Mouse (Mus musculus) myocyte (in vitro differentiated cells): Measurements from ENCODE around the gene Hcar2. TPM values are rescaled to one million over a fixed set of nuclear protein-coding genes. Genes with fewer than 3 reads are reported as not detected.

ENCODE experiments used
- H3K27me3 ChIP-seq: one replicate; pipeline ENCODE4 v1.6.1; 2011; ENCODE audit not compliant: control insufficient read depth, insufficient read depth, insufficient read length
- H3K36me3 ChIP-seq: one replicate; pipeline ENCODE4 v1.6.1; 2011; ENCODE audit not compliant: control insufficient read depth, insufficient read depth
- H3K4me2 ChIP-seq: one replicate; pipeline ENCODE4 v1.6.1; 2011; ENCODE audit warnings: low read depth, control low read depth
- H3K4me3 ChIP-seq: one replicate; pipeline ENCODE4 v1.5.1; 2011; ENCODE audit warnings: mild to moderate bottlenecking, control low read depth, moderate library complexity
- H3K79me2 ChIP-seq: one replicate; pipeline ENCODE4 v1.6.1; 2011; ENCODE audit not compliant: control insufficient read depth, insufficient read depth
- H3ac ChIP-seq: one replicate; pipeline ENCODE4 v1.6.1; 2011; ENCODE audit not compliant: control insufficient read depth, insufficient read length
- CEBPB ChIP-seq: IDR thresholded peaks from 2 replicates; pipeline ENCODE4 v1.6.1; 2011; ENCODE audit warnings: mild to moderate bottlenecking, moderate library complexity; ENCODE audit not compliant: poor library complexity, insufficient read depth, severe bottlenecking
- E2F4 ChIP-seq: IDR thresholded peaks from one replicate; pipeline ENCODE4 v1.6.1; 2011; ENCODE audit warnings: mild to moderate bottlenecking, control low read depth, moderate library complexity; ENCODE audit not compliant: insufficient read depth
- MAX ChIP-seq: IDR thresholded peaks from one replicate; pipeline ENCODE4 v1.6.1; 2011; ENCODE audit warnings: low read depth, mild to moderate bottlenecking, control low read depth
- MYOD1 ChIP-seq, 3 experiments: IDR thresholded peaks; one replicate each; pipeline ENCODE4 v1.6.1; 2011; ENCODE audit warnings: control low read depth in 2 of 3, low read depth in 2 of 3, mild to moderate bottlenecking in 2 of 3, moderate library complexity in 1 of 3; ENCODE audit not compliant: insufficient read length in 2 of 3, control insufficient read depth in 1 of 3
- MYOG ChIP-seq, 3 experiments: IDR thresholded peaks; one replicate each; pipeline ENCODE4 v1.6.1; 2011; ENCODE audit warnings: control low read depth in 2 of 3, low read depth in 2 of 3, mild to moderate bottlenecking in 2 of 3; ENCODE audit not compliant: insufficient read length in 2 of 3, control insufficient read depth in 1 of 3, insufficient read depth in 1 of 3
- POLR2A ChIP-seq: IDR thresholded peaks from one replicate; pipeline ENCODE4 v1.6.1; 2011; ENCODE audit warnings: low read depth, mild to moderate bottlenecking, control low read depth, moderate library complexity; ENCODE audit not compliant: insufficient read length
- POLR2AphosphoS2 ChIP-seq: IDR thresholded peaks from one replicate; pipeline ENCODE4 v1.6.1; 2011; ENCODE audit warnings: low read depth, control low read depth; ENCODE audit not compliant: insufficient read length
- REST ChIP-seq: IDR thresholded peaks from one replicate; pipeline ENCODE4 v1.6.1; 2011; ENCODE audit warnings: mild to moderate bottlenecking, control low read depth, moderate library complexity; ENCODE audit not compliant: insufficient read depth, insufficient read length
- SRF ChIP-seq: IDR thresholded peaks from one replicate; pipeline ENCODE4 v1.6.1; 2011; ENCODE audit warnings: low read depth; ENCODE audit not compliant: control insufficient read depth, insufficient read length
- TCF12 ChIP-seq: IDR thresholded peaks from one replicate; pipeline ENCODE4 v1.6.1; 2011; ENCODE audit warnings: mild to moderate bottlenecking, control low read depth; ENCODE audit not compliant: poor library complexity, insufficient read depth, severe bottlenecking
- TCF3 ChIP-seq: IDR thresholded peaks from one replicate; pipeline ENCODE4 v1.6.1; 2011; ENCODE audit warnings: low read depth, control low read depth; ENCODE audit not compliant: insufficient read length
- USF1 ChIP-seq: IDR thresholded peaks from one replicate; pipeline ENCODE4 v1.6.1; 2011; ENCODE audit warnings: low read depth, mild to moderate bottlenecking, control low read depth, moderate library complexity
- polyA plus RNA-seq: library from polyadenylated mRNA; unstranded; fragments of >200 nt; fragmentation: generic; extraction: Trizol; gene quantifications from one replicate; pipeline ENCODE4 v1.2.1, GENCODE M21; 2012; ENCODE audit warnings: missing spikeins

Gene Hcar2
- not detected for polyA plus RNA-seq

DNA sequence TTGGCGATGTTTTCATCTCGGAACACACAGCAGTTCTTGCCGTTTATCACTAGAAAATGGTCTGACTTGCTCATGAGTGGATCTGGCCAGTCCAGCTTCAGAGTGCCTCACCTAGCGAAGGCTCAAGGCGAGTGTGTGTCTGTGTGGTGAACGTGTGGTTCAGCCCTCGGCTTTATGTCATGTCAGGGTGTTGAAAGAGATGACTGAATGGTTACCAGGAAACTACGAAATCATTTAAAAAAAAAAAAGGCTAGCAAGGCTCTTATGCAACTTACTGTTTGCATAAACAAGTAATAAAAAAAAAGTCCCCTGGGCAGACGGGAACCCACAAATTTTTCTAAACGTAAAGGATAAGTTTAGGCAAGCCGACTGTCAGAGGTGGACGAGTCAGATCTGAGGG lies at the start of gene Hcar2:
Hcar2 (minus strand) TSS at position 135 of the 400 bp plus-strand sequence.
- H3K27me3 ChIP-seq = no peaks in the 10 kb centered on the region
- H3K79me2 ChIP-seq = no peaks in the 10 kb centered on the region
- H3ac ChIP-seq = no peak within 1 kb of the TSS
- no peaks in the 10 kb centered on the region for H3K36me3 ChIP-seq
- no peak for TF ChIP-seq E2F4
- H3K4me3 ChIP-seq = no peak within 1 kb of the TSS
- H3K4me2 ChIP-seq = no peak within 1 kb of the TSS

GRCm38 (mm10) chr5:123914852-123915251 lies 49.6 kb upstream of the Hcar2 start:
- peaks cover 51% of the 10 kb centered on the region for H3K36me3 ChIP-seq
- no peak overlapping the region for H3K4me3 ChIP-seq
- no peaks in the 10 kb centered on the region for H3K27me3 ChIP-seq
- H3K4me2 ChIP-seq = no peak overlapping the region
- H3K79me2 ChIP-seq = peaks cover 55% of the 10 kb centered on the region
- TF ChIP-seq MYOG (IDR thresholded peaks at IDR 0.05; ENCODE audit: control insufficient read depth in 1 of 3, insufficient read depth in 1 of 3, insufficient read length in 2 of 3, low read depth in 2 of 3) = no peak
- TF ChIP-seq TCF12 = no peak
- TF ChIP-seq REST = no peak
- TF ChIP-seq MYOD1 (IDR thresholded peaks at IDR 0.05; ENCODE audit: control insufficient read depth in 1 of 3, insufficient read length in 2 of 3, low read depth in 2 of 3) = no peak
- TF ChIP-seq CEBPB = no peak
- TF ChIP-seq POLR2A = no peak
- TF ChIP-seq SRF = no peak
- no peak for TF ChIP-seq USF1
- TF ChIP-seq TCF3 = no peak
- TF ChIP-seq POLR2AphosphoS2 = no peak
- no peak for TF ChIP-seq E2F4
- no peak for TF ChIP-seq MAX
- H3ac ChIP-seq = no peak overlapping the region

DNA sequence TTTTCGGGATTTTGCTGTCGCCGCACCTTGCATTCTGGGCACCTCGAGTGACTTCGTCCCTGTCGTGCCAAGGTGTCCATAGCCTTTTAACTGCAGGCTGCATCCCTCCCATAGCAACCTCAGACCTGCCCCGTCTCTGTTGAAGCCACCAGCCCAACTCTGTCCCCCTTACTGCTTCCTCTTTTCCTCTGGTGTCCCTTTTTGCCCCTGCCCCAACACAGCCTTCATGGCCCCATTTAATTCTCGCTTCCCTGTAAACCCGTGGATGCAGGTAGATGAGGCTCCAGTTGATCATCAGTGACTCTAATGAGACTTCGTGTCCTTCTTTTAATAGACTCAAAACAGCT lies 42.3 kb upstream of the Hcar2 start:
- peak overlapping the region; percentile 71 for H3ac ChIP-seq
- peaks cover 25% of the 10 kb centered on the region for H3K36me3 ChIP-seq
- peak overlapping the region; percentile 88 for H3K4me3 ChIP-seq
- H3K4me2 ChIP-seq = peak overlapping the region; percentile 84
- H3K27me3 ChIP-seq = no peaks in the 10 kb centered on the region
- TF ChIP-seq MAX = no peak
- TF ChIP-seq REST = no peak
- TF ChIP-seq POLR2AphosphoS2 = no peak
- TF ChIP-seq SRF = no peak
- no peak for TF ChIP-seq MYOG (IDR thresholded peaks at IDR 0.05; ENCODE audit: control insufficient read depth in 1 of 3, insufficient read depth in 1 of 3, insufficient read length in 2 of 3, low read depth in 2 of 3)
- no peak for TF ChIP-seq TCF3
- peaks cover 55% of the 10 kb centered on the region for H3K79me2 ChIP-seq

GRCm38 (mm10) chr5:123906976-123907630 lies 41.8 kb upstream of the Hcar2 start, which contains the start of gene Denr:
Denr (plus strand) TSS chr5:123907175.
- Histone ChIP-seq H3K4me2 (peak within 1 kb of the TSS; percentile 84), H3K36me3 (peaks cover 22% of the 10 kb centered on the region), H3K27me3 (no peaks in the 10 kb centered on the region), H3ac (peak within 1 kb of the TSS; percentile 71), H3K4me3 (peak within 1 kb of the TSS; percentile 88), H3K79me2 (peaks cover 50% of the 10 kb centered on the region)
- TF ChIP-seq TCF12 (no peak), USF1 (no peak), MYOD1 (IDR thresholded peaks at IDR 0.05; ENCODE audit: control insufficient read depth in 1 of 3, insufficient read length in 2 of 3, low read depth in 2 of 3) (peak in 1 of 3 experiments; percentile 58), MAX (no peak), POLR2A (peak; percentile 97), POLR2AphosphoS2 (peak; percentile 92)

DNA sequence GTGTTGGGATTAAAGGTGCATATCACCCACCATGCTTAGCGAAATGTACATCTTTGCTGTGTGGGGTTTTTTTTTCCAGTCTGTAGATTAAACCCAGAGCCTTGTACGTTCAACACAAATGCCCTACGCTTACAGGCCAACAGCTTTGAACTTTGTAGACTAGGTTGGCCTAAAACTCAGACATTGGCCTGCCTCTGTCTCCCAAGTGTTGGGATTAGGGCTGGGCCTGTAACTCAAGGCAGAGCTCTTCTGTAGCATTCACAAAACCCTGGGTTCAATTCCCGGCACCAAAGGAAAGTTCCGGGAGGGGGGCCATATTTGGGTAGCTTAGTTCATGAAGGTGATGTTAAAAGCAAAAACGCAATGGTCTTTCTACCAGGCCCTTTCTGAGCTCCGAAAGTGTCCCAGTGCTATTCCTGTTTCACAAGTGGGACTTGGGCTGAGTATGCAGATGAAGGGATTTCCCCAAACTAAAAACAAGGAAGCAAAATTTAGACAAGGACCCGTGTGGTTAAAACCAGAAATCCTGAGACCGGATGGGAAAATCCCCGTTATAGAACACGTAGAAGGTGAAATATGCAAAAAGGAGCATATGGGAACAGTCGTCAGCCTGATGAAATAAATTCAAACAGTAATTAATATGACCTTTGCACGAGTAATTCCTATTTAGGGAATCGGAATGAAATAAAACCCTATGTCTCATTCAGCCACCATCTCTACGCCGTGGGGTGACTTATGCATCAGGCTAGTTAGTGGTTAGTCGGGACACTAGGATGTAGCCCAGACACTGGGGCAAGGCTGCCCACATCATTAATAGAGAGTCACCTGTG lies 41.1 kb upstream of the Hcar2 start:
- peak overlapping the region; percentile 76 for H3K4me2 ChIP-seq

More for the DNA sequence above, 41.1 kb upstream of the Hcar2 start:
- Histone ChIP-seq H3K27me3 (no peaks in the 10 kb centered on the region), H3K79me2 (peaks cover 43% of the 10 kb centered on the region), H3K4me3 (peak overlapping the region; percentile 88), H3K36me3 (peaks cover 19% of the 10 kb centered on the region), H3ac (peak overlapping the region; percentile 71)
- TF ChIP-seq TCF3 = no peak
- TF ChIP-seq POLR2A = no peak
- no peak for TF ChIP-seq MAX
- TF ChIP-seq E2F4 = no peak
- TF ChIP-seq USF1 = no peak
- TF ChIP-seq CEBPB = no peak
- TF ChIP-seq SRF = no peak
- TF ChIP-seq MYOD1 (IDR thresholded peaks at IDR 0.05; ENCODE audit: control insufficient read depth in 1 of 3, insufficient read length in 2 of 3, low read depth in 2 of 3) = no peak
- TF ChIP-seq POLR2AphosphoS2 = no peak
- no peak for TF ChIP-seq REST
- no peak for TF ChIP-seq TCF12
- no peak for TF ChIP-seq MYOG (IDR thresholded peaks at IDR 0.05; ENCODE audit: control insufficient read depth in 1 of 3, insufficient read depth in 1 of 3, insufficient read length in 2 of 3, low read depth in 2 of 3)
